Mouse (Mus musculus) heart, adult 8-10 months (tissue): ENCODE results near the gene Tmem147. TPM values are rescaled to one million over a fixed set of nuclear protein-coding genes. Genes with fewer than 3 reads are reported as not detected.
A peak's percentile ranks its signal among the peaks of the same experiment; 100 is the strongest.
"Not testable (repeated sequence)": the region's sequence is repeated elsewhere in the genome, so short reads cannot be mapped to it uniquely, and the experiment has no call there.

ENCODE experiments used
- DNase-seq: peaks from one replicate; pipeline ENCODE4 v3.0.0; 2022; ENCODE audit warnings: low spot score
- total RNA-seq, 4 experiments: library from RNA; stranded (reverse); gene quantifications; 2 replicates each; pipeline ENCODE4 v1.2.4; 2022

Gene Tmem147
- 100 to 1,000 TPM; 229 to 268 (median 258) TPM for total RNA-seq

- peak; percentile 97 for DNase-seq
These were observed at the start of gene Tmem147 for GRCm38 (mm10) chr7:30729396-30730063. Gene Tmem147 (minus strand): TSS chr7:30729540.

DNA sequence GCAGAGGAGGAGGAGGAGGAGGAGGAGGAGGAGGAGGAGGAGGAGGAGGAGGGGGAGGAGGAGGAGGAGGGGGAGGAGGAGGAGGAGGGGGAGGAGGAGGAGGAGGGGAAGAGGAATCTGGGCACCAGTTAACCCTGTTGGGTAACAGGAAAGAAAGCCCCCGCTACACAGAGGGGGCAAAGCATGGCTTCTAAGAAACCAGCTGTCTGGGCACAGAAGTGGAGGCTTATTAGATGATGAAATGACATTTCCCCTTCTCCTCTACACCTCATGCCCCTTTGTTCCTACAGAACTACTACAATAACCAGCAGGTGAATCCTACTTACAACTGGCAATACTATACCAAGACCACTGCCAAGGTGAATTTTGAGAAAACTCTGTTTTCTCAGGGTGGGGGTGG, 48.6 kb upstream of the Tmem147 start:
- no peak for DNase-seq

DNA sequence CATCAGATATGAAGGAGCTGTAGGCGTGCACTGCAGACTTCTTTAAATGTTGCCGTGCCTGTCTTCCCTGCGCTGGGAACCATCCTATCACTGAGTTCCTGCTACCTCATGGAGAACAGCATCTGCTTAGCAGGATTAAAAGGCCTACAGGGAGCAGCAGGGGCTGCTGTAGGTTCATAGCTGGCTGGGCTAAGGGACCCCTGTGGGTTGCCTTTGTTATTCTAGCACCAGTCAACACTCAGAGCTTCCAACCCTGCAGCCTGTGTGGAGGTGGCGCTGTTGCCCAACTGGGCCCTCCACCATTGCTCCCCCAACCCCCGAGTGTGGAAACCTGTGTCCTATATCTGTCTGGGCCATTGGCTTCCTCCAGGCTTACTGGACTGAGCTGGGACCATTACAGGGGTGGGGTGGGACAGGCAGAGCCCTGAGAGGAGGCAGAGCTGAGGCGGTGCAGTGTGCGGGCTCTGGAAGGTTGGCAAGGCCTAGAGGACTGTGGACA, 47.8 kb upstream of the Tmem147 start:
- DNase-seq, result no peak

DNA sequence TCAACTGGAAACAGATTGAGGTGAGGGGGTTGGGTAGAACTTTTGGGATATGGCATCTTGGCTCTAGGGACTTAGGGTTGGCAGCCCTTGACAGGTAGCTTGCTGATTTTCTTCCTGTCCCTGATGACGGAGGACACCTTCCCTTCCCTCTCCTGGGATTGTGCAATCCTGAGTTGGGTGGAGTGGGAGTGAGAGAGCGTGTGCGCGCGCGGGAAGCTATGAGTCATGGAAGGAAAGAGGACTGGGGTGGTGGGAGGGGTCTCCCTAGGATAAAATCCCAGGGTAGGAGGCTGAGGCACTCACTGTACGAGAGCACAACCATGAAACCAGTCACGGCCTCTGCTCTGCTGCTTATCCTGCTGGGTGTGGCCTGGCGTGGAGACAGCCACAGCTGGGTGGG, 46.8 kb upstream of the Tmem147 start:
- no peak for DNase-seq

- DNase-seq, result no peak
These were observed 39.9 kb upstream of the Tmem147 start for GRCm38 (mm10) chr7:30769236-30769635.

GRCm38 (mm10) chr7:30766408-30766807, 37.1 kb upstream of the Tmem147 start:
- no peak for DNase-seq

DNA sequence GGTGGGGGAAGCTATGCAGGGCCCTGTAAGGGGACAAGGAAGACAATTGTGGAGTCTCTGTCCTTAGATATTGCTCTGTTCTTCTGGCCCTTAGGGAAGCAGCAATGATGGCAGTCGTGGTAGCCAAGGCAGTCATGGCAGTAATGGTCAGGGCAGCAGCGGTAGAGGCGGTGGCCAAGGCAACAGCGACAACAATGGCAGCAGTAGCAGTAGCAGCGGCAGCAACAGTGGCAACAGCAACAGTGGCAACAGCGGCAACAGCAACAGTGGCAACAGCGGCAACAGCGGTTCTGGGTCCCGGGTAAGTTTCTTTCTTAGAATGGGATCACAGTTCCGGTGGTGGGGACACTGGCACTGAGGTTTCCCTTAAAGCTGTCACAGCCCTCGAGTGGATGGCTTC, 35.8 kb upstream of the Tmem147 start:
- DNase-seq, result no peak

DNA sequence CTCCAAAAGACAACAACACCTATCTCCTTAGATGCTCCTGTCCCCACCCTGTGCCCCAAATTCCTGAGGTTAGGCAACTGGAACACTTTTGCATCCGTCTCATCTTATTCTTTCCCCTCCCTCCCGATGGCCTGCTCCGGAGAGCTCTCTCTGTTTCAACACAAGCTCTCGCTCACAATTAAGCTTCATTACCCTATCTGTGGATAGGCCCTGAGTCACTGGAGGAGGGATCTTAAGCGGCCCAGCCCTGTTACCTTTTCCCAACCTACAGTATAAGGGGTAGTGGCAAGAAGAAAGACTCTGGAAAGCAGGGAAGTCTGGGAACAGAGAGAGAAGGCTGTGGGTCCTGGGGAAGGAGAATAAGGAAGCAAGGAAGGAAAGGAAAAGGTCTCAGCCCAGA, 34.1 kb upstream of the Tmem147 start, which contains the start of gene Dmkn:
Gene Dmkn, plus strand, starts transcription at position 301 of the 400 bp plus-strand sequence.
- no peak for DNase-seq

GRCm38 (mm10) chr7:30761769-30762352, 32.5 kb upstream of the Tmem147 start:
- DNase-seq, result no peak

DNA sequence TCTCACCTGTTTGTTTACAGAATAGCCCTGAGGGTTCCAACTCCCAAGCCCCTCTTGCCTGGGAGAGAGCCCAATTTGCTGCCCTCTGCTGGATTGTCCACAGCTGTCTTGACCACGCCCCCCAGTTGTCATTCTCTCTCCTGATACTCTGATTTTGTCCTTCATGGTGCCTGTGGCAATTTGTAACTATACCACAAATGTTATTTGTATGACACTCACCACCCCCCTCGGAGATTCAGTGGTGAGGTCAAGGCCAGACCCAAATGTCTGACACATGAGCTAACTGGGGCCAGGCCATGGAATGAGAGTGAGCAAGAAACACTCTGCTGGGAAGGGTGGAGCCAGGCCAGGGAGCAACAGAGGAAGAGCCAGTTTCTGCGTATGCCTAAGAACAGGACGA, 29.5 kb upstream of the Tmem147 start:
- DNase-seq, result no peak

DNA sequence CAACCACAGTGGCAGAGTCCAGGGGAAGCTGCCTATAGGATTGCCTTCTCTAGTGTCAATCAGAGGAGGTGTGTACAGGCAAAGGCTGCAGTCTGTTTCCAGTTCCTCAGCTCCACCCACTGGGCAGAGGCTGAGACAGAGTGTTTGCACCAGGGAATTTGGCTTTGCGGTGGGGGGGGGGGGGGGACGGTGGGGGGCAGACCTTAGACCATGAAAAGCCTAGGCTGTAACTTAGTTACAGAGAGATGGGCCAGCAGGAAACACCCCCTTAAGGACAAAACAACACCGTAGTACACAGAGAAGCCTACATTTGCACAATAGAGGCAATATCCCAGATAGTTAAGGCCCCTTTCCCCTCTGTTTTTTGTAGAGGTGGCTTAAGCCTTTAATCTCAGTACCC, 27.7 kb upstream of the Tmem147 start:
- no peak for DNase-seq

DNA sequence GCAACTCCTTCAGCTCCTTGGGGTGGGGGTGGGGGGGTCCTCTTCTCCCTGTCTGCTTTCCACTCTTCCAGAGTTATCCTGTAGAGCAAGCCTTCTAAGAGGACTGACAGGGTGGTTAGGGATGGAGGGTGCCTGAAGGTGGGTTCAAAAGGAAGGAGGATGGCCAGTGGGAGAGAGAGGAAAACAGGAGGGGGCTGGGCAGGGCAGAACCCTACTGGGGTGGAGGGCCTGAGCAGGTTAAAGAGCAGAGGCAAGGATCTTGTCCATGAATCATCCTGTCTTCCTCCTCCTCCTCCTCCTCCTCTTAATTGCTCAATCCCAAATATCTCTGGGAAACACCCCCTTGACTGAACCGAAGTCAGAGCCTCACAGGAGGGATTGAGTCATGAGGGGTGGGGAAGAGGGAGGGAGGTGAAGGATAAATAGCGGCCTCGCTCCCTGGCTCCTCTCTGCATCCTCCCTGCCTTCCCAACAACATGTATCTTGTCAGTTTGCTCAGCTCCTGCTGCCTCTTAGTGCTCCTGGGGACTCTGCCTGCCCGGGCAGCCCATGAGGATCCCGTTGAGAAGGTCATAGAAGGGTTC, 21.8 kb upstream of the Tmem147 start, which contains the start of gene Sbsn:
Gene Sbsn, plus strand, starts transcription at position 386 of the 584 bp plus-strand sequence.
- no peak for DNase-seq

GRCm38 (mm10) chr7:30749824-30750606, 20.7 kb upstream of the Tmem147 start:
- DNase-seq, result no peak

DNA sequence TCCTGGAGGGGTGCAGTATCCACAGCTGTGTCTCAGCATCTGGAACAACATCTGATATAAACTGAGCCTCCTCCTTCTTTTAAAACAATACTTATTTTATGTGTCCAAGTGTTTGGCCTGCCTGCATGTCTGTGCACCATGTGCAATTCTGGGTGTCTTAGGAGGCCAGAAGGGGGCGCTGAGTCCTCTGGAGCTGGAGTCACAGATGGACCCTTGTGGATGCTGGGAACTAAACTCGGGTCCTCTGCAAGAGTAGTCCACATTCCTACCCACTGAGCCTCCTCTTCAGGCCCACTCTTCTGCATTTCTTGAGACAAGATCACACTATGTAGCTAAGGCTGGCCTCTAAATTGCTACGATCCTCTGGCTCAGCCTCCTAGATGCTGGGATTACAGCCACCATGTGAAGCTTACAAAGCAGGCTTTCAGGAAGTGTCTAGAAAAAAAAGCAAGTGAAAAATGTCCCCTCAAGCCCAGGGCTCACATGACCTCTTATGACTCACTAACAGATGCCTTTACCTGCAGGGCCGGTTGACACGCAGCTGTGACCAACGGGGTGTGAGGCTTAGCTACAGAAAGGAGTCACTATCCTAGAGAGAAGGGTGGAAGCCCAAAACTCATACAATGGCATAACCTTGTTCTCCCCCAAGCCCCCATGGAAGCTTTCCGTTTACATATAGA, 18.3 kb upstream of the Tmem147 start:
- no peak for DNase-seq

DNA sequence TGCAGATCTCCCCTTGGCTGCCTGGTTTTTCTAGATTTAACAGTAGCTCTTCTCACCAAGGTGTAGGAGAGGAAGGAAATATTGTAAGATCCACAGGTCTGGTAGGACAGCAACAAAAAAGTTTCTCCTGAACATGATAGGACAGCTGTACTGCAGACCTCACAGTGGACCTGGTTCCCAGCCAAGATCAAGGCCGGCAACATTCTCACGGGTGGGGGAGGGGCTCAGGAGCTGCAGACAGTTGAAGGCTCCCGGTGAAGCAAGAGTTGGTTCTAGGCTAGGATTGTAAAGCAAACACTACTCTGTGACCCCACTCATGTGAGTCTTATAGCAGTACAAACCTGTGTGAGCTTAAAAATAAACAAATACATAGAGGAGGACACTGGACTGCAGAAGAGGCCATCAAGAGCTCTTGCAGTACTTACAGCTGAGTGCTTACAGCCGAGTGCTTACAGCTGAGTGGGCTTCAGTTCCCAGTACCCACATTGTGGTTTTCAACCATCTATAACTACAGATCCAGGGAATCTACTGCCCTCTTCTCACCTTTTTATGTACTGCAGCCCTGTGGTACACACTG, 14.8 kb upstream of the Tmem147 start:
- peak; percentile 19 for DNase-seq

GRCm38 (mm10) chr7:30743617-30744016, 14.3 kb upstream of the Tmem147 start, which contains the start of gene Gapdhs:
Gene Gapdhs (minus strand): TSS chr7:30743681.
- not testable (repeated sequence) for DNase-seq

DNA sequence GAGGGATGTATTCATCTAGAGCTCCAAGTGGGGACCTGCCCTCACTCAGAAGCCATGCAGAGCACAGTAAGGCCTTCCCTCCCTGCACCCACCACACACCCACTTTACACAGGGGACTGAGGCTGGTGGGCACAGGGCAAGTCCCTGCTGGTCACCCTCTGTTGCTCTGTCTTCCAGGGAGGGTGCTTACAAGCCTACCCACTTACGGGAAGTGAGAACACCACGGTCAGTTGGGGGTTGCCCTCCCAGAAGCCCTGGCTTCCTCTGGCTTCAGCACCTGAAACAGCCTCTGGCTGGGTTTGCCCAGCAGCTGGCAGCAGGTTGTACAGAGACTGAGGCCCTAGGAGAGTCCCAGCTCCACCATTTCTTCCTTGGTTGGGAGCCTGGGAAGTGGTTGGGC, 13.2 kb upstream of the Tmem147 start:
- not testable (repeated sequence) for DNase-seq

DNA sequence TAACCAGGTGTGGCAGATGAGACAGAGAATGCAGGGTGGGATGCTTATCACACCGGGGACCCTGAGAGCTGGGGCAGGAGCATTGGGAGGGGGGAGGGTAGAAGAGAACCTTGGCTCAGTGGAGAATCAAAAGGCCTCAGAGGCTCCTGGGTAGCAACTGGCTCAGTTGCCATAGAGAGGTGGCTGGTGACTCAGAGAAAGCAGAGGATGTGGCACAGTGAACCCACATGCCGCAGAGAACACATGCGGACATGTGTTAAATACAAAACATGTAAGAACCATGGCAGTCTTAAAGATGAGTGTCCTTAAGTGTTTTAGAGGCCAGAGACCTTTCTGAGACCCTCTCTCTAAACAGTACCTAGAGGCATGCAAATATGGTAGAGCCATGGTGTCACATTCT, 6.9 kb upstream of the Tmem147 start:
- DNase-seq, result no peak

GRCm38 (mm10) chr7:30730064-30730722, 853 bp upstream of the Tmem147 start:
- DNase-seq, result not testable (repeated sequence)

DNA sequence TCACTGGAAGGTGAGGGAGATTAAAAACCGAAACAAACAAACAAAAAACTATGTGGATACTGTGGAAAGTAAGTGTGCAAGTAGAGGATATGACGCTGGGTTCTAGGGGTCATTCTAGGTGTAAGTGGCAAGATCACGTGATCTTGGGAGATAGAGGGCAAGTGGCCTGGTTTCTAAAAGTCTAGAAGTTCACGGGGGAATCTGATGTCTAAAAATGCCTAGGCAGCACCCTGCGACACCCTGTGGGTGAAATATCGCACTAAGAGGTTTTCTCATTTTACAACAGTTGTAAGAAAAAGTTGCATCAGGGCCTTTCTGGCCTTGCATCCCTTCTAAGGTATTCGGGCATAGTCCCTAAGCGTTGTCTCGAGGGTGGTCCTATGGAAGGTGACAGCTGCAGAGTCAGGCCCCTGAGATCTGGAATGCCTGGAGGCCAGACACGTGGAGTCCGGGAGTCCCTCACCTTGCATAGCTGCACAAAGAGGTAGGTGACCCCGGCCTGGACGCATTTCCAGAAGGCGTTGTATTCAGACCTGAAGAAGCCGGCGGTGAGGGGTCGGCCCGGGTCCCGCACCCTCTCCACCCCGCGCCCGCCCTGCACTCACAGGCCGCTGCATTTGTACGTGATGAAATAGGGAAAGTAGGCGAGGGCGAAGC, 473 bp downstream of the Tmem147 start:
- peak; percentile 5 for DNase-seq
